Mouse (Mus musculus): ENCODE results near the gene Hsd17b11. TPM values are rescaled to one million over a fixed set of nuclear protein-coding genes. Genes with fewer than 3 reads are reported as not detected.
A peak's percentile ranks its signal among the peaks of the same experiment; 100 is the strongest.

Gene Hsd17b11
- total and polyA plus RNA-seq, 2 experiments from 2014 or later, result 4.4 to 6.2 TPM

DNA sequence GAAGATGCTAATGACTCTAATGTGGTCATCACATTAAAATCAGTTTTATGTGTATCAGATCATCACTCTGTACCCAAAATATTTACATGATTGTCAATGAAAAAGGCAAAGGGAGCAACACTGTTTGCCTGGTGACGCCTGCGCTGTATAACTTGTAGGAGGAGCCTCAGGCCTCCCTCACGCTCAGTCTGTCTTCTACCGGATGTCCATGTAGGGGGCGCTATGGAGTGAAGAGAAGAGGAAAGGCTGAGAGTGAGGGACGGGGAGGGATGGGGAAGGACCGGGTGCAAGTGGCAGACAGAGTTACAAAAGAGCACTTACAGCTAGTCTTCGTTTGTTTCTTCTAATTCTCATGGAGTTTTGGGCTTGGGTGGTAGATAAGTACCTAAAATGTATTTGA is 31.2 kb upstream of the Hsd17b11 start:
- WGBS, result 61% methylated on average over 8 of the region's 8 CpGs
- no peak for DNase-seq (ENCODE audit: low spot score)
- H3K27me3 ChIP-seq (ENCODE audit: control insufficient read depth, insufficient read depth, low read length), result no peaks in the 10 kb centered on the region
- H3K4me3 ChIP-seq (ENCODE audit: low read depth, low read length), result no peak overlapping the region
- H3K9ac ChIP-seq (replicated peaks; ENCODE audit: low read depth, low read length), result no peak overlapping the region
- TF ChIP-seq EP300 (IDR thresholded peaks at IDR 0.05; ENCODE audit: low read depth), result no peak
- TF ChIP-seq CTCF (IDR thresholded peaks at IDR 0.05; ENCODE audit: low read depth), result peak; percentile 25
- H3K4me1 ChIP-seq (ENCODE audit: control insufficient read depth, insufficient read depth), result peaks cover 4% of the 10 kb centered on the region
- no peak for ATAC-seq (ENCODE audit: insufficient read depth, low read depth)
- no peak overlapping the region for H3K4me2 ChIP-seq (ENCODE audit: low read depth, low read length)
- peaks cover 47% of the 10 kb centered on the region for H3K36me3 ChIP-seq (replicated peaks; ENCODE audit: control insufficient read depth, insufficient read depth, low read length)
- H3K9me3 ChIP-seq (replicated peaks; ENCODE audit: control insufficient read depth, low read length), result no peaks in the 10 kb centered on the region
- H3K27ac ChIP-seq (ENCODE audit: low read depth), result no peak overlapping the region

DNA sequence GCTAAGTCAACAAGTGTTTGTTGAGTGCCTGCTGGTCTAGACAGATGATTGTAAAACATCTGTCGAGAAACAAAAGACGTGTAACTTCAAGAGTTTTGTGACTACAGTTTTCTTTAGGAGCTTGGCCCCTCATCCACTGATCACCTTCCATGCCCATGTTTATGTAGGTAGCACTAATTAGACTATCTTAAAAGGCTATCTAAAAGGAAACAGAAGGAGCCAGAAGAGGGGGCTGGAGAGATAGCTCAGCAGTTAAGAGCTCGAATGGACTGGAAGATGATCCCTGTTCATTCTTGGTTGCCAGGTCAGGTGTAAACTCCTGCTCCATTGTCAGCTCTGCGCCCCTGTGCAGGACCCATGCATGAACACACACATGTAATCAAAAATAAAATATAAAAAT is 26.4 kb upstream of the Hsd17b11 start:
- Histone ChIP-seq H3K27ac (ENCODE audit: low read depth) (no peak overlapping the region), H3K9me3 (replicated peaks; ENCODE audit: control insufficient read depth, low read length) (no peaks in the 10 kb centered on the region), H3K4me2 (ENCODE audit: low read depth, low read length) (peak overlapping the region; percentile 77), H3K4me1 (ENCODE audit: control insufficient read depth, insufficient read depth) (peaks cover 13% of the 10 kb centered on the region), H3K4me3 (ENCODE audit: low read depth, low read length) (peak overlapping the region; percentile 85), H3K27me3 (ENCODE audit: control insufficient read depth, insufficient read depth, low read length) (no peaks in the 10 kb centered on the region), H3K9ac (replicated peaks; ENCODE audit: low read depth, low read length) (peak overlapping the region; percentile 94), H3K36me3 (replicated peaks; ENCODE audit: control insufficient read depth, insufficient read depth, low read length) (peaks cover 27% of the 10 kb centered on the region)
- no peak for TF ChIP-seq CTCF (IDR thresholded peaks at IDR 0.05; ENCODE audit: low read depth)
- 48% methylated on average over 4 of the region's 4 CpGs for WGBS
- DNase-seq (ENCODE audit: low spot score) (no peak), ATAC-seq (ENCODE audit: insufficient read depth, low read depth) (no peak)

DNA sequence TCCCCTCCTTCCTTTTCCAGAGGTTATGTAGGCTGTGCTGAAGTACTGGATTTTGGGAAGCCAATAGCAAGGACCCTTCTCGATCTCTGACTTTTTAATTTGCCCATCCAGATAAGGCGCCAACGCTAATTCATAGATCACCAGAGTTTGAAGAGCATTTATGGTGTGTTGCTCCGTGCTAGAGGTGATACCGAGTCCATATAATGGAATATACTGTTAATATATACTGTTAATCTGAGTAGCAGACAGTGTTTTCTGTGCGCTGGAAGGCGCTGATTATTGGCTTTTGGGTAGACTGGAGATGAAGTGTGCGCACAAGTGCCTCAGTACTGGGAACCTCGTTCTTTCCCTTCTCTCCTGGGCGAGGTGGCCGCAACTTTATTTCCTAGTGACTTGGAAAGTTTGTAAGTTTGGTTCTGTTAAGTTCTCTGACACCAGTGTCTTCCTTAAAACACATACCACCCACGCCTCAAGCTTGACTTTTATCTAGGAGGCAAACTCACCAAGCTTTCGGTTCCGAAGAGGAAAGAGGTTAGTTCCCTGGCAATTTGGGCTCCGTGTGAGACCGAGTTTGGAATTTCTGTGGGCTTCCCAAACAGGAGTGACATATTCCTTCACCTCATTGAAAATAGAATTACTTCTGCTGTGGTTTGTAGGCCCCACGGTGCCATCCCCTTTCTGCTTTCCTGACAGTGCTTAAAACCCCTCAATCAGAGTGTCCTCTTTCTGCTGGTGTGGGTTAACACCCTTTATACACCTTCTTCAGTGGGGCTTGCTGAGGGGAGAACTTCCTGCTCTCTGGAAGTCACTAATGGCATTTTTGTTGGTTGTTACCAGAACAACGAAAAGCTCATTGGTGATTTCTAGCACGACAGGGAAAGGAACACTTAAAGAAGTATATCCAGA is 25.7 kb upstream of the Hsd17b11 start:
- Histone ChIP-seq H3K36me3 (replicated peaks; ENCODE audit: control insufficient read depth, insufficient read depth, low read length) (peaks cover 21% of the 10 kb centered on the region), H3K4me2 (ENCODE audit: low read depth, low read length) (peak overlapping the region; percentile 77), H3K27me3 (ENCODE audit: control insufficient read depth, insufficient read depth, low read length) (no peaks in the 10 kb centered on the region), H3K27ac (ENCODE audit: low read depth) (peak overlapping the region; percentile 88), H3K9me3 (replicated peaks; ENCODE audit: control insufficient read depth, low read length) (no peaks in the 10 kb centered on the region), H3K4me3 (ENCODE audit: low read depth, low read length) (peak overlapping the region; percentile 85), H3K4me1 (ENCODE audit: control insufficient read depth, insufficient read depth) (peaks cover 13% of the 10 kb centered on the region), H3K9ac (replicated peaks; ENCODE audit: low read depth, low read length) (peak overlapping the region; percentile 94)
- 2% methylated on average over 19 of the region's 19 CpGs for WGBS
- DNase-seq (ENCODE audit: low spot score), result peak; percentile 21
- no peak for TF ChIP-seq EP300 (IDR thresholded peaks at IDR 0.05; ENCODE audit: low read depth)
- TF ChIP-seq CTCF (IDR thresholded peaks at IDR 0.05; ENCODE audit: low read depth), result no peak
- no peak for ATAC-seq (ENCODE audit: insufficient read depth, low read depth)

DNA sequence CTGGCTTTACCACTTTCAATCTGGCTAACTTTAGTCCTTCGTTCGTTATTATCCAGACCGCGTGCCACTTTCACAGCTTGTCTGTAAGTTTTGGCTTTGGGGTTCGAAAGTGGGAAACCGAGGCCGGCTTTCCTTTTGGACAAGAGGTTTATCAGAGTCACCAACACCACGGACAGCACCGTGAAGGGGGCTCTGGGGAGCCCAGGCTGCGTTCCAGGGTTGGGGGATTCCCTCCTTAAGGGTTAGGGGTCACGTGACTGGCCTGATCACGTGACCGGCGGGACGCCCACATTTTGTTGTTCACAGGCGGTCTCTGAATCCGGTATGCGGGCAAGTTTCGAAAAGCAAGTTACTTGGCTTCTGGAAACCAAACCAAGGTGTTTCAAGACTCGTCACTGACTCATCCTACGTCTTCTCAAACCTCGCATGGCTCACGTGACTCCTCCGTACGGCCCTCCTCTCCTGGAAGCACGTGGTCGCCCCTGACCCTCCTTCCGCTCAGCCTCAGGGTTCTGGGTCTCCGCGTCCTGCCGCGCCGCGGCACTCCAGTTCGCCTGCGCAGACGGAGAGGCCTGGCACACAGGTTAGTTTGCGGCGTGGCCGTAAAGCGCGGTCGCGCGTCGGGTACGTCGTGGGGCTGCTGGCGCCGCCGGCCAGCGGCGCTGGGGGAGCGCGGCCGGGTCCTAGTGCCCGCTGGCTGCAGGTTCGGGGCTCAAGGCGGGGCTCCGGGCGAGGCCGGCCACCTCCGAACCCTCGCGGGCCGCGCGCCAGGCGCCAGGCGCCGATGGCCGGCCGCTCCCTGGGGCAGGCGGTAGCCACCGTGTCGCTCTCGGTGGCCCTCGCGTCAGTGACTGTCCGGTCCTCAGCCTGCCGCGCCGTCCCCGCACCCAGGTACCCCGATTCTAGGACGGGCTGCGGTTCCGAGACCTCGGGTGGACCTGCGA is 24.8 kb upstream of the Hsd17b11 start, which contains the start of gene Nudt9:
TSS of gene Nudt9 (plus strand) at position 51 of the 944 bp plus-strand sequence.
- Histone ChIP-seq H3K4me2 (ENCODE audit: low read depth, low read length) (peak within 1 kb of the TSS; percentile 77), H3K36me3 (replicated peaks; ENCODE audit: control insufficient read depth, insufficient read depth, low read length) (peaks cover 11% of the 10 kb centered on the region), H3K4me1 (ENCODE audit: control insufficient read depth, insufficient read depth) (peaks cover 13% of the 10 kb centered on the region), H3K27me3 (ENCODE audit: control insufficient read depth, insufficient read depth, low read length) (no peaks in the 10 kb centered on the region), H3K9ac (replicated peaks; ENCODE audit: low read depth, low read length) (peak within 1 kb of the TSS; percentile 94), H3K4me3 (ENCODE audit: low read depth, low read length) (peak within 1 kb of the TSS; percentile 85), H3K27ac (ENCODE audit: low read depth) (peak within 1 kb of the TSS; percentile 88), H3K9me3 (replicated peaks; ENCODE audit: control insufficient read depth, low read length) (no peaks in the 10 kb centered on the region)
- ATAC-seq (ENCODE audit: insufficient read depth, low read depth) (peak; percentile 98), DNase-seq (ENCODE audit: low spot score) (peak; percentile 98)
- 4% methylated on average over 90 of the region's 90 CpGs for WGBS
- TF ChIP-seq EP300 (IDR thresholded peaks at IDR 0.05; ENCODE audit: low read depth) (peak; percentile 86; the same call in 1 of the 2 replicates), CTCF (IDR thresholded peaks at IDR 0.05; ENCODE audit: low read depth) (peak; percentile 5; the same call in 1 of the 2 replicates)

DNA sequence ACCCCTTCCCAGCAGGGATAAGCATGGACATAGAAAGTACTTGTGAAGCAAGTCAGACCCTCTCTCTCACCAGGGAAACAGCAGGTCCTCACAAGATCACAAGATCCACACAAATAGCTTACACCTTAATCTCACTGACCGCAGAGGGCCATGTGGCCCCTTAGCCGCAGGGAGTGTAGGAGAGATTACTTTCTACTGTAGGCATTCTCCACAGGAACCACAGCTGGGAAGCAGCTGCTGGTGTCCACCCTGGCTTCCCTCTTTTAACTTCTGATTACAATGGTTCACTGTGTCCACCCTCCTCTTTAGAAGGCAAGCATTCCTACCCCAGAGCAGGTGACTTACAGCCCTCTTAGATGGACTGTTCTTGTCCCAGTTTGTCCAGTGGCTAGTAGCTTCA is 22.0 kb upstream of the Hsd17b11 start:
- TF ChIP-seq CTCF (IDR thresholded peaks at IDR 0.05; ENCODE audit: low read depth) (no peak), EP300 (IDR thresholded peaks at IDR 0.05; ENCODE audit: low read depth) (no peak)
- DNase-seq (ENCODE audit: low spot score) (no peak), ATAC-seq (ENCODE audit: insufficient read depth, low read depth) (no peak)
- H3K27ac ChIP-seq (ENCODE audit: low read depth), result 0 out of 2 replicates have a peak overlapping the region, but pooled peaks have one; percentile 36
- H3K9ac ChIP-seq (replicated peaks; ENCODE audit: low read depth, low read length), result no peak overlapping the region
- no peaks in the 10 kb centered on the region for H3K36me3 ChIP-seq (replicated peaks; ENCODE audit: control insufficient read depth, insufficient read depth, low read length)
- no peaks in the 10 kb centered on the region for H3K27me3 ChIP-seq (ENCODE audit: control insufficient read depth, insufficient read depth, low read length)
- H3K4me1 ChIP-seq (ENCODE audit: control insufficient read depth, insufficient read depth), result peaks cover 13% of the 10 kb centered on the region
- whole genome bisulfite sequencing, result 29% methylated on average over 2 of the region's 2 CpGs
- H3K9me3 ChIP-seq (replicated peaks; ENCODE audit: control insufficient read depth, low read length), result no peaks in the 10 kb centered on the region
- no peak overlapping the region for H3K4me2 ChIP-seq (ENCODE audit: low read depth, low read length)
- no peak overlapping the region for H3K4me3 ChIP-seq (ENCODE audit: low read depth, low read length)

Measured in heart, postnatal 0 days (tissue).